7 mouse cellular contexts compared by ENCODE assay signal in the genomic region with DNA sequence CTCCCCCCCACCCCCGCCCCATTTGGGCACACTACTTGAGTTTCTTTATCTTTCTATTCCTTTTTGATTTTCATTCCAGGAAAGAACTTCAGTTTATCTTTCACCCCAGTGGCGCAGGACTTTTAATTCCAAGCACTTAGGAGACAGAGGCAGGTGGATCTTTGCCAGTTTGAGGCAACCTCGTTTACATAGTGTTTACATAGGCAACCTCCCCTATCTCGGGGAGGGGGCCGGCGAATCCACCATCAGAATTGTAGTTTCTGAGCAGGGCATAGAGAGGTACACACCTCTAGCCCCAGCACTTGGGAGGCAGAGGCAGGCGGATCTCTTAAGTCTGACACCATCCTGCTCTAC. TPM values are rescaled to one million over a fixed set of nuclear protein-coding genes. Genes with fewer than 3 reads are reported as not detected.
DNase-seq lines count a peak whose midpoint lies in the region; ATAC-seq and TF ChIP-seq lines count a peak whose summit lies in the region.

No protein-coding gene starts in this region.

- H3K27me3 ChIP-seq in lung, embryonic 15.5 days = no peaks in the 10 kb centered on the region
- H3K27me3 ChIP-seq in embryonic facial prominence, embryonic 13.5 days = no peaks in the 10 kb centered on the region
- no peaks in the 10 kb centered on the region for H3K27me3 ChIP-seq in intestine, embryonic 16.5 days (replicated peaks; ENCODE audit: control insufficient read depth, insufficient read depth, low read length)
- H3K27me3 ChIP-seq in small intestine, adult 2 months (ENCODE audit: control insufficient read depth, insufficient read depth, low read length) = no peaks in the 10 kb centered on the region

- no peak for ATAC-seq in lung, embryonic 15.5 days (ENCODE audit: borderline replicate concordance, extremely low read depth, low FRiP score, low TSS enrichment)
- no peak for ATAC-seq in embryonic facial prominence, embryonic 13.5 days (ENCODE audit: insufficient number of reproducible peaks, insufficient read depth, low FRiP score, low TSS enrichment, low read depth)
- no peak for ATAC-seq in intestine, embryonic 16.5 days

- H3K9me3 ChIP-seq in lung, embryonic 15.5 days = no peaks in the 10 kb centered on the region
- no peaks in the 10 kb centered on the region for H3K9me3 ChIP-seq in embryonic facial prominence, embryonic 13.5 days
- H3K9me3 ChIP-seq in intestine, embryonic 16.5 days (ENCODE audit: control insufficient read depth, low read length) = no peaks in the 10 kb centered on the region

- peak overlapping the region; percentile 87 for H3K9ac ChIP-seq in lung, embryonic 15.5 days
- H3K9ac ChIP-seq in embryonic facial prominence, embryonic 13.5 days = peak overlapping the region; percentile 99
- peak overlapping the region; percentile 96 for H3K9ac ChIP-seq in intestine, embryonic 16.5 days (ENCODE audit: low read depth, low read length)

- H3K36me3 ChIP-seq in lung, embryonic 15.5 days = peaks cover 26% of the 10 kb centered on the region; the same call in 1 of the 2 replicates
- H3K36me3 ChIP-seq in embryonic facial prominence, embryonic 13.5 days = peaks cover 16% of the 10 kb centered on the region
- no peaks in the 10 kb centered on the region for H3K36me3 ChIP-seq in intestine, embryonic 16.5 days (ENCODE audit: control insufficient read depth, insufficient read depth, low read length)
- peaks cover 2% of the 10 kb centered on the region; the same call in 1 of the 2 replicates for H3K36me3 ChIP-seq in small intestine, adult 2 months (ENCODE audit: control insufficient read depth, insufficient read depth, low read length)

- no peak for TF ChIP-seq CTCF in small intestine, adult 2 months (IDR thresholded peaks at IDR 0.05; ENCODE audit: extremely low read depth, insufficient read length, insufficient replicate concordance, low read depth, low read length)

- H3K4me2 ChIP-seq in lung, embryonic 15.5 days = peak overlapping the region; percentile 75
- peak overlapping the region; percentile 90 for H3K4me2 ChIP-seq in embryonic facial prominence, embryonic 13.5 days
- H3K4me2 ChIP-seq in intestine, embryonic 16.5 days (ENCODE audit: low read depth, low read length) = peak overlapping the region; percentile 58

- 15% methylated on average over 7 of the region's 7 CpGs for WGBS in lung, embryonic 15.5 days
- WGBS in embryonic facial prominence, embryonic 13.5 days = 40% methylated on average over 7 of the region's 7 CpGs
- WGBS in intestine, embryonic 16.5 days = 23% methylated on average over 7 of the region's 7 CpGs
- 9% methylated on average over 7 of the region's 7 CpGs for WGBS in small intestine, adult 2 months

- no peak for TF ChIP-seq POLR2A in small intestine, adult 2 months (IDR thresholded peaks at IDR 0.05; ENCODE audit: low read depth, low read length)

- peak overlapping the region; percentile 96 for H3K27ac ChIP-seq in lung, embryonic 15.5 days
- H3K27ac ChIP-seq in embryonic facial prominence, embryonic 13.5 days = no peak overlapping the region
- peak overlapping the region; percentile 96; the same call in 1 of the 2 replicates for H3K27ac ChIP-seq in intestine, embryonic 16.5 days (ENCODE audit: low read length)
- H3K27ac ChIP-seq in small intestine, adult 2 months (ENCODE audit: insufficient read depth, low read depth, low read length) = no peak overlapping the region

- DNase-seq in lung, adult 18-20 months = no peak
- DNase-seq in gastrocnemius, postnatal 14 days = no peak
- DNase-seq in gastrocnemius, postnatal 36 days = no peak

- H3K4me1 ChIP-seq in lung, embryonic 15.5 days = peaks cover 51% of the 10 kb centered on the region
- peaks cover 60% of the 10 kb centered on the region for H3K4me1 ChIP-seq in embryonic facial prominence, embryonic 13.5 days
- peaks cover 30% of the 10 kb centered on the region for H3K4me1 ChIP-seq in intestine, embryonic 16.5 days (ENCODE audit: control insufficient read depth, insufficient read depth, low read length)
- peaks cover 21% of the 10 kb centered on the region for H3K4me1 ChIP-seq in small intestine, adult 2 months (ENCODE audit: control insufficient read depth, insufficient read depth, insufficient read length, low read length)

- peak overlapping the region; percentile 62 for H3K4me3 ChIP-seq in lung, embryonic 15.5 days
- peak overlapping the region; percentile 92 for H3K4me3 ChIP-seq in embryonic facial prominence, embryonic 13.5 days
- peak overlapping the region; percentile 71 for H3K4me3 ChIP-seq in intestine, embryonic 16.5 days (ENCODE audit: low read length)
- H3K4me3 ChIP-seq in small intestine, adult 2 months (ENCODE audit: low read depth, low read length) = peak overlapping the region; percentile 84; the same call in 1 of the 2 replicates

- intact Hi-C loops in gastrocnemius, postnatal 14 days (cut with DNase I; ENCODE audit: low total_unique reads) = no loop called here
- intact Hi-C loops in gastrocnemius, postnatal 36 days (cut with DNase I) = no loop called here

RNA-seq across cellular contexts. Expression of gene Banp, which starts 2.1 kb away (rescaled TPM):
- 40.2 and 50.4 TPM in 2 replicates for polyA plus RNA-seq in lung, embryonic 15.5 days (2015; fragmentation: Nextera tagmentation; extraction: Ambion mirVana)
- polyA plus RNA-seq in embryonic facial prominence, embryonic 13.5 days (2015; fragmentation: Nextera tagmentation; extraction: Ambion mirVana) = 42.6 and 49.4 TPM in 2 replicates
- polyA plus RNA-seq in intestine, embryonic 16.5 days (2015; fragmentation: Nextera tagmentation; extraction: Ambion mirVana) = 36.3 and 36.6 TPM in 2 replicates
- 24.7 and 34.3 TPM in 2 replicates for polyA plus RNA-seq in small intestine, adult 2 months (2012; rRNA removed)
- total RNA-seq in gastrocnemius, postnatal 14 days (2021) = 1 to 10 TPM; 8.3 to 8.4 TPM
- 10 to 100 TPM in 1 of 2 experiments, 1 to 10 TPM in 1; 6.6 to 17.8 TPM for total RNA-seq in gastrocnemius, postnatal 36 days (2021)

RNA-seq across cellular contexts. Expression of gene Car5a, which starts 6.9 kb away (rescaled TPM):
- not detected in 2 replicates for polyA plus RNA-seq in lung, embryonic 15.5 days (2015; fragmentation: Nextera tagmentation; extraction: Ambion mirVana)
- not detected in 2 replicates for polyA plus RNA-seq in embryonic facial prominence, embryonic 13.5 days (2015; fragmentation: Nextera tagmentation; extraction: Ambion mirVana)
- 0.31 and 0.70 TPM in 2 replicates for polyA plus RNA-seq in intestine, embryonic 16.5 days (2015; fragmentation: Nextera tagmentation; extraction: Ambion mirVana)
- polyA plus RNA-seq in small intestine, adult 2 months (2012; rRNA removed) = 0.11 TPM in 1 of 2 replicates, not detected in the other
- not detected for total RNA-seq in gastrocnemius, postnatal 14 days (2021)
- not detected for total RNA-seq in gastrocnemius, postnatal 36 days (2021)

RNA-seq across cellular contexts. Expression of gene Slc7a5, which starts 44.1 kb away (rescaled TPM):
- 14.8 and 15.5 TPM in 2 replicates for polyA plus RNA-seq in lung, embryonic 15.5 days (2015; fragmentation: Nextera tagmentation; extraction: Ambion mirVana)
- 16.1 and 18.3 TPM in 2 replicates for polyA plus RNA-seq in embryonic facial prominence, embryonic 13.5 days (2015; fragmentation: Nextera tagmentation; extraction: Ambion mirVana)
- polyA plus RNA-seq in intestine, embryonic 16.5 days (2015; fragmentation: Nextera tagmentation; extraction: Ambion mirVana) = 11.6 and 12.5 TPM in 2 replicates
- polyA plus RNA-seq in small intestine, adult 2 months (2012; rRNA removed) = 10.9 and 11.5 TPM in 2 replicates
- 1 to 10 TPM; 4.2 to 5.7 TPM for total RNA-seq in gastrocnemius, postnatal 14 days (2021)
- total RNA-seq in gastrocnemius, postnatal 36 days (2021) = 1 to 10 TPM; 1.9 to 2.1 TPM

Comparison
In these comparisons a context has a peak if more than half of its experiments do, and no peak if none do; other contexts are left out.
1. H3K27ac ChIP-seq: peak in lung, embryonic 15.5 days (single experiment) and intestine, embryonic 16.5 days (single experiment); none in embryonic facial prominence, embryonic 13.5 days (single experiment) and small intestine, adult 2 months (single experiment).
2. Peak in every context shown above with its lines, with median percentiles within 50 percentile points of each other: H3K4me2 ChIP-seq, H3K4me3 ChIP-seq and H3K9ac ChIP-seq.